Mouse (Mus musculus) forebrain, embryonic 13.5 days (tissue): ENCODE results near the gene Nrtn. TPM values are rescaled to one million over a fixed set of nuclear protein-coding genes. Genes with fewer than 3 reads are reported as not detected.

Experiments
- ATAC-seq: fragments of 200-750 bp; cut with Nextera tagmentation; 2 replicates; pipeline ENCODE4 v1.8.0; 2017
- H3K27ac ChIP-seq: fragments of 300-500 bp; sonication (generic); 2 replicates; pipeline ENCODE4 v1.5.1; 2015; ENCODE audit warnings: inconsistent platforms, mild to moderate bottlenecking, moderate library complexity
- H3K27me3 ChIP-seq: fragments of 300-500 bp; sonication (generic); 2 replicates; pipeline ENCODE4 v1.6.1; 2015; ENCODE audit warnings: mild to moderate bottlenecking, inconsistent platforms
- H3K36me3 ChIP-seq: fragments of 300-500 bp; sonication (generic); 2 replicates; pipeline ENCODE4 v1.6.1; 2015; ENCODE audit warnings: mild to moderate bottlenecking, inconsistent platforms; ENCODE audit not compliant: poor library complexity, severe bottlenecking
- H3K4me1 ChIP-seq: fragments of 300-500 bp; sonication (generic); 2 replicates; pipeline ENCODE4 v1.6.1; 2015; ENCODE audit warnings: inconsistent platforms
- H3K4me2 ChIP-seq: fragments of 300-500 bp; sonication (generic); 2 replicates; pipeline ENCODE4 v1.6.1; 2015; ENCODE audit warnings: inconsistent platforms, mild to moderate bottlenecking, moderate library complexity
- H3K4me3 ChIP-seq: fragments of 300-500 bp; sonication (generic); 2 replicates; pipeline ENCODE4 v1.5.1; 2015; ENCODE audit warnings: mild to moderate bottlenecking, inconsistent platforms
- H3K9ac ChIP-seq: fragments of 300-500 bp; sonication (generic); 2 replicates; pipeline ENCODE4 v1.6.1; 2015; ENCODE audit warnings: mild to moderate bottlenecking, inconsistent platforms
- H3K9me3 ChIP-seq: fragments of 300-500 bp; sonication (generic); replicated peaks from 2 replicates; pipeline ENCODE4 v1.6.1; 2016; ENCODE audit warnings: inconsistent platforms
- WGBS: fragments of 180-500 bp; shearing (Covaris S2); methylation state at CpG from one replicate; pipeline ENCODE4 v1.1.7; 2015; 5-methylcytosine and 5-hydroxymethylcytosine counted together
- polyA plus RNA-seq: library from polyadenylated mRNA; unstranded; fragments of >200 nt; fragmentation: Nextera tagmentation; extraction: Ambion mirVana; gene quantifications from 2 replicates; pipeline ENCODE4 v1.2.1, GENCODE M21; 2015

Nrtn gene
- 1.7 TPM in 2 replicates for polyA plus RNA-seq

GRCm38 (mm10) chr17:56757416-56758123, at the start of gene Nrtn:
TSS of gene Nrtn (minus strand) at chr17:56757530.
- under 1% methylated on average over 33 of the region's 48 CpGs for WGBS

GRCm38 (mm10) chr17:56805784-56806183, 48.5 kb upstream of the Nrtn start:
- Histone ChIP-seq H3K4me1 (peaks cover 21% of the 10 kb centered on the region), H3K27me3 (no peaks in the 10 kb centered on the region), H3K9ac (no peak overlapping the region), H3K4me3 (no peak overlapping the region), H3K27ac (no peak overlapping the region), H3K9me3 (no peaks in the 10 kb centered on the region), H3K4me2 (no peak overlapping the region), H3K36me3 (peaks cover 4% of the 10 kb centered on the region; the same call in 1 of the 2 replicates)
- ATAC-seq: no peak
- WGBS: 95% methylated on average over 1 of the region's 1 CpGs

More at GRCm38 (mm10) chr17:56757416-56758123, at the start of gene Nrtn:
- Histone ChIP-seq H3K9ac (peak within 1 kb of the TSS; percentile 58), H3K4me3 (peak within 1 kb of the TSS; percentile 41), H3K4me2 (peak within 1 kb of the TSS; percentile 80), H3K9me3 (no peaks in the 10 kb centered on the region), H3K36me3 (no peaks in the 10 kb centered on the region), H3K27ac (no peak within 1 kb of the TSS), H3K27me3 (peaks cover 81% of the 10 kb centered on the region), H3K4me1 (peaks cover 27% of the 10 kb centered on the region)
- peak; percentile 46 for ATAC-seq

- no peaks in the 10 kb centered on the region for H3K27me3 ChIP-seq
- no peak for ATAC-seq
- no peak overlapping the region for H3K27ac ChIP-seq
- H3K9me3 ChIP-seq: no peaks in the 10 kb centered on the region
- WGBS: 77% methylated on average over 5 of the region's 5 CpGs
- no peak overlapping the region for H3K9ac ChIP-seq
- H3K4me1 ChIP-seq: peaks cover 12% of the 10 kb centered on the region
- no peak overlapping the region for H3K4me2 ChIP-seq
- H3K36me3 ChIP-seq: peaks cover 4% of the 10 kb centered on the region; the same call in 1 of the 2 replicates
- H3K4me3 ChIP-seq: no peak overlapping the region
Observed at GRCm38 (mm10) chr17:56804952-56805351, 47.6 kb upstream of the Nrtn start.

- WGBS: 75% methylated on average over 8 of the region's 8 CpGs
- Histone ChIP-seq H3K4me1 (no peaks in the 10 kb centered on the region), H3K27ac (no peak overlapping the region), H3K4me2 (no peak overlapping the region), H3K27me3 (no peaks in the 10 kb centered on the region), H3K9me3 (no peaks in the 10 kb centered on the region), H3K36me3 (peaks cover 4% of the 10 kb centered on the region; the same call in 1 of the 2 replicates), H3K4me3 (no peak overlapping the region), H3K9ac (no peak overlapping the region)
- ATAC-seq: no peak
Observed at GRCm38 (mm10) chr17:56802065-56802464, 44.7 kb upstream of the Nrtn start.

- Histone ChIP-seq H3K27ac (no peak overlapping the region), H3K27me3 (no peaks in the 10 kb centered on the region), H3K4me2 (no peak overlapping the region), H3K9ac (no peak overlapping the region), H3K4me3 (no peak overlapping the region), H3K9me3 (no peaks in the 10 kb centered on the region), H3K4me1 (no peaks in the 10 kb centered on the region), H3K36me3 (peaks cover 4% of the 10 kb centered on the region; the same call in 1 of the 2 replicates)
- 59% methylated on average over 3 of the region's 3 CpGs for WGBS
- no peak for ATAC-seq
Observed at GRCm38 (mm10) chr17:56799276-56799675, 41.9 kb upstream of the Nrtn start.

- ATAC-seq: no peak
- Histone ChIP-seq H3K27ac (no peak overlapping the region), H3K36me3 (peaks cover 10% of the 10 kb centered on the region; the same call in 1 of the 2 replicates), H3K9me3 (no peaks in the 10 kb centered on the region), H3K27me3 (no peaks in the 10 kb centered on the region), H3K4me2 (no peak overlapping the region), H3K9ac (no peak overlapping the region), H3K4me3 (no peak overlapping the region), H3K4me1 (no peaks in the 10 kb centered on the region)
- 66% methylated on average over 6 of the region's 6 CpGs for WGBS
Observed at GRCm38 (mm10) chr17:56793614-56794319, 36.4 kb upstream of the Nrtn start.

GRCm38 (mm10) chr17:56792588-56792987, 35.3 kb upstream of the Nrtn start:
- 83% methylated on average over 3 of the region's 3 CpGs for WGBS

GRCm38 (mm10) chr17:56789286-56789685, 32.0 kb upstream of the Nrtn start:
- 84% methylated on average over 6 of the region's 6 CpGs for WGBS
- Histone ChIP-seq H3K4me3 (no peak overlapping the region), H3K27me3 (no peaks in the 10 kb centered on the region), H3K27ac (no peak overlapping the region), H3K4me2 (no peak overlapping the region), H3K9me3 (no peaks in the 10 kb centered on the region), H3K4me1 (no peaks in the 10 kb centered on the region), H3K36me3 (peaks cover 21% of the 10 kb centered on the region), H3K9ac (no peak overlapping the region)
- no peak for ATAC-seq

More at GRCm38 (mm10) chr17:56792588-56792987, 35.3 kb upstream of the Nrtn start:
- no peak for ATAC-seq
- H3K27me3 ChIP-seq: no peaks in the 10 kb centered on the region
- peaks cover 10% of the 10 kb centered on the region; the same call in 1 of the 2 replicates for H3K36me3 ChIP-seq
- no peak overlapping the region for H3K4me3 ChIP-seq
- no peaks in the 10 kb centered on the region for H3K9me3 ChIP-seq
- no peak overlapping the region for H3K9ac ChIP-seq
- no peak overlapping the region for H3K4me2 ChIP-seq
- no peaks in the 10 kb centered on the region for H3K4me1 ChIP-seq
- H3K27ac ChIP-seq: no peak overlapping the region

GRCm38 (mm10) chr17:56788886-56789285, 31.6 kb upstream of the Nrtn start:
- H3K36me3 ChIP-seq: peaks cover 25% of the 10 kb centered on the region
- H3K27me3 ChIP-seq: no peaks in the 10 kb centered on the region
- no peak overlapping the region for H3K27ac ChIP-seq
- ATAC-seq: no peak
- no peaks in the 10 kb centered on the region for H3K9me3 ChIP-seq
- H3K9ac ChIP-seq: no peak overlapping the region
- H3K4me2 ChIP-seq: no peak overlapping the region
- WGBS: 87% methylated on average over 3 of the region's 3 CpGs
- H3K4me3 ChIP-seq: no peak overlapping the region
- H3K4me1 ChIP-seq: no peaks in the 10 kb centered on the region

GRCm38 (mm10) chr17:56780291-56780978, 23.1 kb upstream of the Nrtn start:
- Histone ChIP-seq H3K4me1 (no peaks in the 10 kb centered on the region), H3K27me3 (no peaks in the 10 kb centered on the region), H3K27ac (no peak overlapping the region), H3K9ac (no peak overlapping the region), H3K36me3 (peaks cover 36% of the 10 kb centered on the region), H3K4me3 (no peak overlapping the region), H3K4me2 (no peak overlapping the region), H3K9me3 (no peaks in the 10 kb centered on the region)
- WGBS: 90% methylated on average over 13 of the region's 13 CpGs
- ATAC-seq: no peak

- Histone ChIP-seq H3K9ac (no peak overlapping the region), H3K4me3 (no peak overlapping the region), H3K4me1 (no peaks in the 10 kb centered on the region), H3K27me3 (no peaks in the 10 kb centered on the region), H3K9me3 (no peaks in the 10 kb centered on the region), H3K27ac (no peak overlapping the region), H3K4me2 (no peak overlapping the region), H3K36me3 (peaks cover 23% of the 10 kb centered on the region)
- ATAC-seq: no peak
- WGBS: 46% methylated on average over 3 of the region's 3 CpGs
Observed at GRCm38 (mm10) chr17:56778779-56779362, 21.5 kb upstream of the Nrtn start.

- peaks cover 18% of the 10 kb centered on the region for H3K36me3 ChIP-seq
- no peak overlapping the region for H3K9ac ChIP-seq
- 97% methylated on average over 11 of the region's 11 CpGs for WGBS
Observed at GRCm38 (mm10) chr17:56777568-56777967, 20.2 kb upstream of the Nrtn start.

More at GRCm38 (mm10) chr17:56777568-56777967, 20.2 kb upstream of the Nrtn start:
- Histone ChIP-seq H3K9me3 (no peaks in the 10 kb centered on the region), H3K4me3 (no peak overlapping the region), H3K4me1 (no peaks in the 10 kb centered on the region), H3K27ac (no peak overlapping the region), H3K4me2 (no peak overlapping the region), H3K27me3 (no peaks in the 10 kb centered on the region)
- ATAC-seq: no peak
